Mouse (Mus musculus) midbrain, embryonic 10.5 days (tissue): ENCODE measurements around the gene Olfr332. TPM values are rescaled to one million over a fixed set of nuclear protein-coding genes. Genes with fewer than 3 reads are reported as not detected.

Experiments
- polyA plus RNA-seq: library from polyadenylated mRNA; unstranded; fragments of >200 nt; fragmentation: Nextera tagmentation; extraction: Ambion mirVana; gene quantifications from 2 replicates; pipeline ENCODE4 v1.2.1, GENCODE M21; 2016

Gene Olfr332
- polyA plus RNA-seq, 1 experiment from 2014 or later: not detected

Other genes with a start within 250 kb of the Olfr332 start
- gene 4930438A08Rik, start 217.8 kb downstream of the Olfr332 start, polyA plus RNA-seq: not detected in 2 replicates
- gene Zfp692, start 185.5 kb downstream of the Olfr332 start, polyA plus RNA-seq: 25.9 and 26.8 TPM in 2 replicates
- gene Zfp672, start 162.2 kb downstream of the Olfr332 start, polyA plus RNA-seq: 25.1 and 29.2 TPM in 2 replicates
- gene Sh3bp5l, start 161.8 kb downstream of the Olfr332 start, polyA plus RNA-seq: 46.3 and 53.4 TPM in 2 replicates
- not detected in 2 replicates for gene Lypd8, start 113.5 kb downstream of the Olfr332 start, polyA plus RNA-seq
- gene 1810065E05Rik, start 71.4 kb downstream of the Olfr332 start, polyA plus RNA-seq: not detected in 2 replicates
- gene Gm12253, start 60.0 kb downstream of the Olfr332 start, polyA plus RNA-seq: not detected in 2 replicates
- not detected in 2 replicates for gene Lypd9, start 39.6 kb downstream of the Olfr332 start, polyA plus RNA-seq
- not detected in 2 replicates for gene Olfr30, start 30.3 kb downstream of the Olfr332 start, polyA plus RNA-seq
- gene Olfr331, start 10.0 kb upstream of the Olfr332 start, polyA plus RNA-seq: not detected in 2 replicates
- not detected in 2 replicates for gene Olfr330, start 42.3 kb upstream of the Olfr332 start, polyA plus RNA-seq
- gene Olfr329-ps, start 53.9 kb upstream of the Olfr332 start, polyA plus RNA-seq: not detected in 2 replicates
- gene Olfr328, start 63.1 kb upstream of the Olfr332 start, polyA plus RNA-seq: 0.06 TPM in 1 of 2 replicates, not detected in the other
- gene Olfr224, start 78.0 kb upstream of the Olfr332 start, polyA plus RNA-seq: not detected in 2 replicates
- not detected in 2 replicates for gene Olfr325, start 85.2 kb upstream of the Olfr332 start, polyA plus RNA-seq
- not detected in 2 replicates for gene Olfr324, start 102.6 kb upstream of the Olfr332 start, polyA plus RNA-seq
- gene 2210407C18Rik, start 123.5 kb upstream of the Olfr332 start, polyA plus RNA-seq: not detected in 2 replicates
- gene Olfr323, start 137.9 kb upstream of the Olfr332 start, polyA plus RNA-seq: not detected in 2 replicates
- 0.46 and 0.53 TPM in 2 replicates for gene Trim58, start 147.9 kb upstream of the Olfr332 start, polyA plus RNA-seq
- gene Olfr322, start 166.2 kb upstream of the Olfr332 start, polyA plus RNA-seq: not detected in 2 replicates
- not detected in 2 replicates for gene Olfr320, start 188.5 kb upstream of the Olfr332 start, polyA plus RNA-seq
- gene Olfr319, start 206.6 kb upstream of the Olfr332 start, polyA plus RNA-seq: not detected in 2 replicates
- gene Olfr318, start 231.5 kb upstream of the Olfr332 start, polyA plus RNA-seq: not detected in 2 replicates
- gene Olfr317, start 246.7 kb upstream of the Olfr332 start, polyA plus RNA-seq: not detected in 2 replicates